Mouse (Mus musculus) lung, postnatal 0 days (tissue): Measurements from ENCODE around the gene Ptpn1. TPM values are rescaled to one million over a fixed set of nuclear protein-coding genes. Genes with fewer than 3 reads are reported as not detected.

ENCODE experiments used
- ATAC-seq: fragments of 200-750 bp; cut with Nextera tagmentation; 2 replicates; pipeline ENCODE4 v1.8.0; 2017; ENCODE audit warnings: moderate library complexity
- DNase-seq: peaks from one replicate; pipeline ENCODE4 v3.0.0-alpha.2; 2016; ENCODE audit warnings: low spot score
- H3K27ac ChIP-seq: fragments of 300-500 bp; sonication (generic); 2 replicates; pipeline ENCODE4 v1.5.1; 2014; ENCODE audit warnings: antibody characterized with exemption, mild to moderate bottlenecking, low read length, mixed read lengths
- H3K27me3 ChIP-seq: fragments of 300-500 bp; sonication (generic); replicated peaks from 2 replicates; pipeline ENCODE4 v1.6.1; 2014; ENCODE audit warnings: low read length, mixed read lengths; ENCODE audit not compliant: insufficient read depth
- H3K36me3 ChIP-seq: fragments of 300-500 bp; sonication (generic); 2 replicates; pipeline ENCODE4 v1.6.1; 2014; ENCODE audit warnings: low read length, mixed read lengths; ENCODE audit not compliant: insufficient read depth
- H3K4me1 ChIP-seq: fragments of 300-500 bp; sonication (generic); 2 replicates; pipeline ENCODE4 v1.6.1; 2014; ENCODE audit warnings: antibody characterized with exemption, low read depth, low read length, mixed read lengths; ENCODE audit not compliant: insufficient read depth
- H3K4me2 ChIP-seq: fragments of 300-500 bp; sonication (generic); replicated peaks from 2 replicates; pipeline ENCODE4 v1.6.1; 2014; ENCODE audit warnings: low read depth, mild to moderate bottlenecking, low read length, moderate library complexity, mixed read lengths
- H3K4me3 ChIP-seq: fragments of 300-500 bp; sonication (generic); 2 replicates; pipeline ENCODE4 v1.5.1; 2014; ENCODE audit warnings: low read depth, low read length
- H3K9ac ChIP-seq: fragments of 300-500 bp; sonication (generic); replicated peaks from 2 replicates; pipeline ENCODE4 v1.6.1; 2014; ENCODE audit warnings: low read depth, mild to moderate bottlenecking
- H3K9me3 ChIP-seq: fragments of 300-500 bp; sonication (generic); 2 replicates; pipeline ENCODE4 v1.6.1; 2016; ENCODE audit warnings: low read length, mixed read lengths
- CTCF ChIP-seq: IDR thresholded peaks from 2 replicates; pipeline ENCODE4 v1.5.1; 2016; ENCODE audit warnings: antibody characterized with exemption, mild to moderate bottlenecking
- EP300 ChIP-seq: IDR thresholded peaks from 2 replicates; pipeline ENCODE4 v1.6.1; 2016; ENCODE audit warnings: antibody characterized with exemption, mild to moderate bottlenecking, control low read depth
- WGBS: fragments of 180-500 bp; shearing (Covaris S2); extraction: QIAGEN DNeasy Blood & Tissue Kit; methylation state at CpG from one replicate; pipeline ENCODE4 v1.1.7; 2014; 5-methylcytosine and 5-hydroxymethylcytosine counted together
- polyA plus RNA-seq: library from polyadenylated mRNA; unstranded; fragments of >200 nt; fragmentation: Nextera tagmentation; extraction: Ambion mirVana; gene quantifications from 2 replicates; pipeline ENCODE4 v1.2.1, GENCODE M21; 2015

Ptpn1 gene
- 81.2 and 94.5 TPM in 2 replicates for polyA plus RNA-seq

GRCm38 (mm10) chr2:167931985-167932726 is at the start of gene Ptpn1:
TSS of gene Ptpn1 (plus strand) at chr2:167932057.
- Histone ChIP-seq H3K4me3 (peak within 1 kb of the TSS; percentile 77), H3K9me3 (no peaks in the 10 kb centered on the region), H3K4me1 (peaks cover 10% of the 10 kb centered on the region; the same call in 1 of the 2 replicates), H3K9ac (peak within 1 kb of the TSS; percentile 93), H3K36me3 (0 out of 2 replicates have a peak, but pooled peaks cover 4% of the 10 kb centered on the region), H3K27ac (peak within 1 kb of the TSS; percentile 85), H3K27me3 (no peaks in the 10 kb centered on the region), H3K4me2 (peak within 1 kb of the TSS; percentile 85)
- ATAC-seq, result peak; percentile 98
- peak; percentile 98 for DNase-seq
- 1% methylated on average over 76 of the region's 99 CpGs for WGBS
- no peak for TF ChIP-seq EP300
- no peak for TF ChIP-seq CTCF

GRCm38 (mm10) chr2:167886485-167886884 is 45.4 kb upstream of the Ptpn1 start:
- Histone ChIP-seq H3K36me3 (no peaks in the 10 kb centered on the region), H3K9ac (no peak overlapping the region), H3K4me3 (no peak overlapping the region), H3K27ac (peak overlapping the region; percentile 86), H3K27me3 (no peaks in the 10 kb centered on the region), H3K9me3 (no peaks in the 10 kb centered on the region), H3K4me2 (no peak overlapping the region), H3K4me1 (peaks cover 19% of the 10 kb centered on the region; the same call in 1 of the 2 replicates)
- WGBS, result 38% methylated on average over 7 of the region's 7 CpGs
- TF ChIP-seq EP300 (peak; percentile 50), CTCF (peak; percentile 61)
- DNase-seq, result peak; percentile 89
- peak; percentile 69 for ATAC-seq

- Histone ChIP-seq H3K27me3 (no peaks in the 10 kb centered on the region), H3K9me3 (no peaks in the 10 kb centered on the region), H3K9ac (0 out of 2 replicates have a peak overlapping the region, but pooled peaks have one; percentile 16), H3K4me1 (peaks cover 19% of the 10 kb centered on the region; the same call in 1 of the 2 replicates), H3K27ac (peak overlapping the region; percentile 86), H3K4me3 (no peak overlapping the region), H3K4me2 (peak overlapping the region; percentile 53), H3K36me3 (no peaks in the 10 kb centered on the region)
- ATAC-seq (peak; percentile 47), DNase-seq (peak; percentile 90)
- TF ChIP-seq EP300, result peak; percentile 81
- no peak for TF ChIP-seq CTCF
- 7% methylated on average over 22 of the region's 22 CpGs for WGBS
These were observed 44.1 kb upstream of the Ptpn1 start for GRCm38 (mm10) chr2:167887516-167888347.

- no peak for ATAC-seq
- H3K27me3 ChIP-seq, result no peaks in the 10 kb centered on the region
- no peak overlapping the region for H3K9ac ChIP-seq
- H3K4me2 ChIP-seq, result no peak overlapping the region
- H3K27ac ChIP-seq, result no peak overlapping the region
- 52% methylated on average over 6 of the region's 6 CpGs for WGBS
- no peak for DNase-seq
- H3K4me1 ChIP-seq, result peaks cover 19% of the 10 kb centered on the region; the same call in 1 of the 2 replicates
- no peaks in the 10 kb centered on the region for H3K9me3 ChIP-seq
- TF ChIP-seq CTCF, result no peak
- no peak for TF ChIP-seq EP300
- no peak overlapping the region for H3K4me3 ChIP-seq
- no peaks in the 10 kb centered on the region for H3K36me3 ChIP-seq
These were observed 43.0 kb upstream of the Ptpn1 start for GRCm38 (mm10) chr2:167888834-167889233.

- DNase-seq (no peak), ATAC-seq (no peak)
- Histone ChIP-seq H3K4me2 (no peak overlapping the region), H3K9me3 (no peaks in the 10 kb centered on the region), H3K4me1 (peaks cover 19% of the 10 kb centered on the region; the same call in 1 of the 2 replicates), H3K9ac (no peak overlapping the region), H3K27me3 (no peaks in the 10 kb centered on the region), H3K36me3 (no peaks in the 10 kb centered on the region), H3K27ac (no peak overlapping the region), H3K4me3 (no peak overlapping the region)
- 72% methylated on average over 4 of the region's 4 CpGs for whole genome bisulfite sequencing
- TF ChIP-seq CTCF (no peak), EP300 (no peak)
These were observed 42.0 kb upstream of the Ptpn1 start for GRCm38 (mm10) chr2:167889886-167890285.

GRCm38 (mm10) chr2:167891908-167892307 is 39.9 kb upstream of the Ptpn1 start:
- TF ChIP-seq CTCF, result peak; percentile 98
- TF ChIP-seq EP300, result no peak
- Histone ChIP-seq H3K4me3 (no peak overlapping the region), H3K27me3 (0 out of 2 replicates have a peak, but pooled peaks cover 3% of the 10 kb centered on the region), H3K9ac (no peak overlapping the region), H3K9me3 (no peaks in the 10 kb centered on the region), H3K36me3 (no peaks in the 10 kb centered on the region), H3K27ac (peak overlapping the region; percentile 33; the same call in 1 of the 2 replicates), H3K4me2 (no peak overlapping the region), H3K4me1 (peaks cover 13% of the 10 kb centered on the region; the same call in 1 of the 2 replicates)
- WGBS, result 13% methylated on average over 9 of the region's 9 CpGs
- DNase-seq (peak; percentile 84), ATAC-seq (peak; percentile 47)
